Mouse (Mus musculus) liver, embryonic 16.5 days (tissue): Measurements from ENCODE around the gene Gm13078. TPM values are rescaled to one million over a fixed set of nuclear protein-coding genes. Genes with fewer than 3 reads are reported as not detected.

Experiments used
- ATAC-seq: fragments of 200-750 bp; cut with Nextera tagmentation; 2 replicates; pipeline ENCODE4 v1.8.0; 2017; ENCODE audit warnings: low read depth, mild to moderate bottlenecking, moderate number of reproducible peaks, moderate library complexity
- H3K27ac ChIP-seq: fragments of 300-500 bp; sonication (generic); 2 replicates; pipeline ENCODE4 v1.5.1; 2014; ENCODE audit warnings: mild to moderate bottlenecking, low read length
- H3K27me3 ChIP-seq: fragments of 300-500 bp; sonication (generic); 2 replicates; pipeline ENCODE4 v1.6.1; 2014; ENCODE audit warnings: low read depth, low read length, mixed read lengths; ENCODE audit not compliant: control insufficient read depth, insufficient read depth
- H3K36me3 ChIP-seq: fragments of 300-500 bp; sonication (generic); 2 replicates; pipeline ENCODE4 v1.6.1; 2014; ENCODE audit warnings: mild to moderate bottlenecking; ENCODE audit not compliant: control insufficient read depth, insufficient read depth
- H3K4me1 ChIP-seq: fragments of 300-500 bp; sonication (generic); 2 replicates; pipeline ENCODE4 v1.6.1; 2014; ENCODE audit warnings: low read depth, low read length, mixed read lengths; ENCODE audit not compliant: control insufficient read depth
- H3K4me2 ChIP-seq: fragments of 300-500 bp; sonication (generic); 2 replicates; pipeline ENCODE4 v1.6.1; 2014; ENCODE audit warnings: low read depth, low read length, mixed read lengths
- H3K4me3 ChIP-seq: fragments of 300-500 bp; sonication (generic); 2 replicates; pipeline ENCODE4 v1.5.1; 2014; ENCODE audit warnings: low read depth, mild to moderate bottlenecking, low read length
- H3K9ac ChIP-seq: fragments of 300-500 bp; sonication (generic); 2 replicates; pipeline ENCODE4 v1.6.1; 2014; ENCODE audit warnings: low read depth, low read length
- H3K9me3 ChIP-seq: fragments of 300-500 bp; sonication (generic); replicated peaks from 2 replicates; pipeline ENCODE4 v1.6.1; 2016; ENCODE audit warnings: low read length; ENCODE audit not compliant: control insufficient read depth
- WGBS: fragments of 180-500 bp; shearing (Covaris S2); extraction: QIAGEN DNeasy Blood & Tissue Kit; methylation state at CpG from one replicate; pipeline ENCODE4 v1.1.7; 2014; ENCODE audit not compliant: insufficient replicate concordance; 5-methylcytosine and 5-hydroxymethylcytosine counted together
- polyA plus RNA-seq: library from polyadenylated mRNA; unstranded; fragments of >200 nt; fragmentation: Nextera tagmentation; extraction: Ambion mirVana; gene quantifications from 2 replicates; pipeline ENCODE4 v1.2.1, GENCODE M21; 2015

The Gm13078 gene
- not detected in 2 replicates for polyA plus RNA-seq

- ATAC-seq: no peak
- Histone ChIP-seq H3K36me3 (no peaks in the 10 kb centered on the region), H3K27me3 (no peaks in the 10 kb centered on the region), H3K4me3 (no peak within 1 kb of the TSS), H3K9me3 (no peaks in the 10 kb centered on the region), H3K27ac (no peak within 1 kb of the TSS), H3K4me2 (no peak within 1 kb of the TSS), H3K9ac (no peak within 1 kb of the TSS), H3K4me1 (no peaks in the 10 kb centered on the region)
- WGBS: 58% methylated on average over 1 of the region's 1 CpGs
Observed at GRCm38 (mm10) chr4:143719155-143719554, at the start of gene Gm13078. Gene Gm13078 (plus strand): TSS chr4:143719455.

- Histone ChIP-seq H3K27me3 (no peaks in the 10 kb centered on the region), H3K4me2 (no peak within 1 kb of the TSS), H3K4me3 (no peak within 1 kb of the TSS), H3K9ac (no peak within 1 kb of the TSS), H3K9me3 (no peaks in the 10 kb centered on the region; the same call in 1 of the 2 replicates), H3K36me3 (no peaks in the 10 kb centered on the region), H3K27ac (no peak within 1 kb of the TSS), H3K4me1 (no peaks in the 10 kb centered on the region)
- WGBS: 53% methylated on average over 2 of the region's 2 CpGs
- no peak for ATAC-seq
Observed at GRCm38 (mm10) chr4:143702611-143703010, 16.6 kb upstream of the Gm13078 start, which contains the start of gene Gm13089. Gene Gm13089 (minus strand): TSS chr4:143702711.

Other genes starting within 250 kb of the Gm13078 start
- gene Gm13043, start 208.1 kb upstream of the Gm13078 start, polyA plus RNA-seq: not detected in 2 replicates
- gene Gm13040, start 183.5 kb upstream of the Gm13078 start, polyA plus RNA-seq: not detected in 2 replicates
- gene BC080695, start 167.8 kb upstream of the Gm13078 start, polyA plus RNA-seq: not detected in 2 replicates
- not detected in 2 replicates for gene Gm13057, start 167.7 kb upstream of the Gm13078 start, polyA plus RNA-seq
- gene Gm13083, start 104.5 kb upstream of the Gm13078 start, polyA plus RNA-seq: not detected in 2 replicates
- gene Gm13088, start 62.2 kb upstream of the Gm13078 start, polyA plus RNA-seq: not detected in 2 replicates
- not detected in 2 replicates for gene Gm13089, start 16.7 kb upstream of the Gm13078 start, polyA plus RNA-seq
- not detected in 2 replicates for gene Gm13023, start 69.9 kb downstream of the Gm13078 start, polyA plus RNA-seq
- gene Gm13084, start 96.6 kb downstream of the Gm13078 start, polyA plus RNA-seq: not detected in 2 replicates
- not detected in 2 replicates for gene Gm13103, start 127.0 kb downstream of the Gm13078 start, polyA plus RNA-seq
- not detected in 2 replicates for gene Pramef6, start 180.9 kb downstream of the Gm13078 start, polyA plus RNA-seq
- gene Pramef25, start 231.6 kb downstream of the Gm13078 start, polyA plus RNA-seq: not detected in 2 replicates
- not detected in 2 replicates for gene Gm13101, start 247.5 kb downstream of the Gm13078 start, polyA plus RNA-seq